Mouse (Mus musculus): ENCODE data around the gene Ppan.

Ppan gene

GRCm38 (mm10) chr9:20879097-20879792 lies 8.7 kb upstream of the Ppan start, which contains the start of gene Angptl6:
Angptl6 (minus strand) TSS chr9:20879727.
- no peak for DNase-seq (ENCODE audit: low read depth)

GRCm38 (mm10) chr9:20886563-20886962 lies 1.4 kb upstream of the Ppan start:
- DNase-seq (ENCODE audit: low read depth), result no peak

- no peak for DNase-seq (ENCODE audit: low read depth)
Observed at GRCm38 (mm10) chr9:20887191-20887590, 784 bp upstream of the Ppan start.

GRCm38 (mm10) chr9:20888386-20888765 lies 401 bp downstream of the Ppan start:
- no peak for DNase-seq (ENCODE audit: low read depth)

- DNase-seq (ENCODE audit: low read depth), result no peak
Observed at GRCm38 (mm10) chr9:20889185-20890141, 1.5 kb downstream of the Ppan start.

GRCm38 (mm10) chr9:20890411-20890810 lies 2.4 kb downstream of the Ppan start:
- no peak for DNase-seq (ENCODE audit: low read depth)

- no peak for DNase-seq (ENCODE audit: low read depth)
Observed at GRCm38 (mm10) chr9:20891339-20892103, 3.5 kb downstream of the Ppan start.

- no peak for DNase-seq (ENCODE audit: low read depth)
Observed at GRCm38 (mm10) chr9:20892104-20892653, 4.2 kb downstream of the Ppan start.

- DNase-seq (ENCODE audit: low read depth), result no peak
Observed at GRCm38 (mm10) chr9:20893069-20893468, 5.1 kb downstream of the Ppan start.

- no peak for DNase-seq (ENCODE audit: low read depth)
Observed at GRCm38 (mm10) chr9:20893590-20894343, 5.8 kb downstream of the Ppan start.

- DNase-seq (ENCODE audit: low read depth), result no peak
Observed at GRCm38 (mm10) chr9:20894629-20895028, 6.7 kb downstream of the Ppan start.

- no peak for DNase-seq (ENCODE audit: low read depth)
Observed at GRCm38 (mm10) chr9:20895382-20895781, 7.4 kb downstream of the Ppan start.

- DNase-seq (ENCODE audit: low read depth), result no peak
Observed at GRCm38 (mm10) chr9:20897736-20898510, 9.9 kb downstream of the Ppan start.

- DNase-seq (ENCODE audit: low read depth), result peak; percentile 57
Observed at GRCm38 (mm10) chr9:20898511-20899073, 10.6 kb downstream of the Ppan start, which contains the start of gene Eif3g. Eif3g (minus strand) TSS chr9:20898623.

- no peak for DNase-seq (ENCODE audit: low read depth)
Observed at GRCm38 (mm10) chr9:20901466-20902173, 13.6 kb downstream of the Ppan start.

- no peak for DNase-seq (ENCODE audit: low read depth)
Observed at GRCm38 (mm10) chr9:20902174-20902491, 14.2 kb downstream of the Ppan start.

GRCm38 (mm10) chr9:20909948-20910347 lies 22.0 kb downstream of the Ppan start:
- no peak for DNase-seq (ENCODE audit: low read depth)

GRCm38 (mm10) chr9:20916160-20916559 lies 28.2 kb downstream of the Ppan start:
- DNase-seq (ENCODE audit: low read depth), result no peak

- DNase-seq (ENCODE audit: low read depth), result no peak
Observed at GRCm38 (mm10) chr9:20923258-20923657, 35.3 kb downstream of the Ppan start.
